Mouse (Mus musculus) thymus, adult 2 months (tissue): ENCODE measurements around the gene Naaladl2.

ENCODE experiments used
- CTCF ChIP-seq: fragments of 200-500 bp; IDR thresholded peaks from 2 replicates; pipeline ENCODE4 v1.5.1; 2012; ENCODE audit warnings: mild to moderate bottlenecking, control low read depth, low read length, moderate library complexity, borderline replicate concordance; ENCODE audit not compliant: control insufficient read depth, poor library complexity, insufficient read depth; ENCODE audit errors: extremely low read depth
- POLR2A ChIP-seq: fragments of 200-500 bp; IDR thresholded peaks from 2 replicates; pipeline ENCODE4 v1.6.1; 2012; ENCODE audit warnings: mild to moderate bottlenecking, low read length, control low read depth, moderate library complexity; ENCODE audit not compliant: control insufficient read depth, poor library complexity, insufficient read depth; ENCODE audit errors: extremely low read depth

GRCm38 (mm10) chr3:25127864-25128263 lies 16.2 kb downstream of the Naaladl2 start:
- no peak for TF ChIP-seq POLR2A
- no peak for TF ChIP-seq CTCF
